Mouse (Mus musculus) heart, adult 18-20 months (tissue): ENCODE measurements around the gene Hpse2. TPM values are rescaled to one million over a fixed set of nuclear protein-coding genes. Genes with fewer than 3 reads are reported as not detected.
A peak's percentile ranks its signal among the peaks of the same experiment; 100 is the strongest.
"Not testable (repeated sequence)": the region's sequence is repeated elsewhere in the genome, so short reads cannot be mapped to it uniquely, and the experiment has no call there.

Experiments used
- DNase-seq, 2 experiments: peaks; one replicate each; pipeline ENCODE4 v3.0.0; 2021 to 2022; ENCODE audit warnings: mixed read lengths in 1 of 2
- long read RNA-seq, 2 experiments: library from polyadenylated mRNA; stranded (forward); transcript quantifications; one replicate each; pipeline ENCODE4 v2.0.0; 2021
- total RNA-seq, 2 experiments: library from RNA; stranded (reverse); gene quantifications; 2 replicates each; pipeline ENCODE4 v1.2.3; 2021

Gene Hpse2
- under 1 TPM in 1 of 2 experiments, not detected in 1; 0.31 TPM for total RNA-seq
- long read RNA-seq, experiment 1, partial matches to known transcripts, result 0 of 1 reads
- long read RNA-seq, experiment 1, other reads (novel, unspliced or antisense), result 1 of 1 reads
- long read RNA-seq, experiment 2, result 0 reads

- no peak for DNase-seq
Measured at GRCm38 (mm10) chr19:43388017-43388904, at the start of gene Hpse2. Gene Hpse2, minus strand, starts transcription at chr19:43388355.

GRCm38 (mm10) chr19:43427446-43428224 lies 39.5 kb upstream of the Hpse2 start:
- DNase-seq, result no peak

DNA sequence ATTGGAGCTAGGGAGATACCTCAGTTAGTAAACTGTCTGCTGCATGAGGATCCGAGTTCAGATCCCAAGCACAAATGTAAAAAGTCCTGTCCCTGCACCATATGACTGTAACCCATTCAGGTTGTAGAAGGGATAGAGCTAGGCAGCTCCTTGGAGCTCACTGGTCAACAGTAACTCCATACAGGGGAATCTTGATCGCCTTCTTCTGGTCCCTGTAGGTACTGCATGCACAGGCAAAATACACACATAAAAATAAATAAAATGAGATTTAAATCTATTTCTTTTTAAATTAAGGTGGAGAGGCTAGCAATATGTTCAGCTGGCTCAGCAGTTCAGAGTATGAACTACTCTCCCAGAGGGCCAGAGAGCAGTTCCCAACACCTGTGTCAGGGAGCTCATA lies 35.9 kb upstream of the Hpse2 start:
- DNase-seq, result no peak

- DNase-seq, result no peak
Measured at GRCm38 (mm10) chr19:43420506-43420905, 32.4 kb upstream of the Hpse2 start.

DNA sequence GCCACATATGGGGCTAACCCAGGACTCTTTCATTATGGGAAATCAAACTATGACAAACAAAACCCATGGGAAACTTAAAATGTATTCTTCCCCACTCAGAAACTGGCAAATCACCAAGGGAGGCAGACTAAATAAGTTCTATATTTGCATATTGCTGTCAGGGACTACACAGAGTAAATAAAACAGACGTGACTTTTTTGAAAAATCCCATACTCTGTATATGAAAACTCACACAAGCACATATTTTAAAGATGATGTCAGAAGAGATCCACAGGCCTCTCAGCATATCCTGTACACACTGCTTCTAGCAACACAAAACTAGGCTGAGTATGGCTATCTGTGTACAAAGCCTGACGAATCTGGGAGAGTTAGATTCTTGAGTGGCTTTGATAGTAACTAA lies 27.4 kb upstream of the Hpse2 start:
- no peak for DNase-seq

- DNase-seq, result no peak
Measured at GRCm38 (mm10) chr19:43407181-43407580, 19.0 kb upstream of the Hpse2 start.

DNA sequence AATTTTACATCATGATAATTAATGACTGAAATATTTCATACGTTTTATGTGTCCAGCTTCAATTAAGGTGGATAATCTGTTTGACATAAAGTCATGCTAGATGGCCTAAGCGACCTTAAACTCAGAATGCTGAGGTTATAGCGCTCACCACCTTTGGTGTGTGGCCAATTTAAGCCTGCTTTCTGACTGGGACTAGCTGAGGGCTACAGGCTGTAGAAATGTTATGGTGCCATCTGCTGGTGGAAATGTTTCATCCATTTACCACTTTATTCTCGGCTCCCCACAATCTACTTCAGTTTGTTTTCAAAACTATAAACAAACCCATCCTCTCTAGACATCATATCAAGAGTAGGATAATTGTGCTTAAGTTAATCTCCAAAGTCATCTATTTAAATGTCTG lies 8.2 kb upstream of the Hpse2 start:
- DNase-seq, result peak; percentile 22 to 63

GRCm38 (mm10) chr19:43387071-43387770 lies 934 bp downstream of the Hpse2 start:
- DNase-seq, result no peak

DNA sequence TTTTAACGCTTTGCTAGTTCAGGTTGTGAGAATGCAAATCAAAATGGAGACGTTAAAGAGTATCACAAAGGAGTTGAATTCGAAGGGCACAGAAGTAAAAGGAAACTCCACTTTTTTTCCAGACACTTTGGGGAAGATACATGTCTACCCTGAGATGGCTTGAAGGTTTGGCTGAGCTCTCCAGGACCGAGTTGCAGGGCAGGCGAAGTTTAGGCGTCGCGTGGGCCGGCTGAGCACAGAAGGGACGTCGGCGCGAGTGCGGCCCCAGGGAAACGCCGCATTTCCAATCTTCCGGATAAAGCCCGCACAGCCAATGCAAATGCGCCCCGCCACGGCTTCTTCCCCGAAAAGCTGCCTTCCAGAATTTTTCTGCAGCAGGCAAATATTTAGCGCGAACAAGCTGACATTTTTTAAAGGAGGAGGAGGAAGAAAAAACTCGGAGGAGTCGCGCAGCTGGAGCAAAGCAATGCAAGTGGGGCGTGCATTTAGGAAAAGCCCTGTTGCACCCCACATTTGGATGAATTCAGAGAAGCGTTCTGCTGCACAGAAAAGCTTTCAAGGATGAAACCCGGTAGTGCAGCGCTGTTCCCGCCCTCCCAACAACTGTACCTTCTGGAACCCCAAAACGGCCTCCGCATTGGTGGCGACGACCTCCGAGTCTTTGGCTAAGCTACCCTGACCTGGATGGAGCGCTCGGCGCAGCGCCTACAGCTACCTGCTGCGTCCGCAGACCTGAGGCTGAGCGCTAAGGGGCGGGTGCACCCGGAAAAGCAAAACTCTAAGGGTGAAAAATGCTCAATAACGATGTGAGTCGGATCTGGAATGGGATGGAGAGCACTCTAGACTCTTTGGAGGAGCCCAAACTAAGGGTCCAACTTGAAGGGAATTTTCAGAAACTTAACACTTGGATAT lies 1.9 kb downstream of the Hpse2 start:
- peak in 1 of 2 experiments; percentile 2 for DNase-seq

DNA sequence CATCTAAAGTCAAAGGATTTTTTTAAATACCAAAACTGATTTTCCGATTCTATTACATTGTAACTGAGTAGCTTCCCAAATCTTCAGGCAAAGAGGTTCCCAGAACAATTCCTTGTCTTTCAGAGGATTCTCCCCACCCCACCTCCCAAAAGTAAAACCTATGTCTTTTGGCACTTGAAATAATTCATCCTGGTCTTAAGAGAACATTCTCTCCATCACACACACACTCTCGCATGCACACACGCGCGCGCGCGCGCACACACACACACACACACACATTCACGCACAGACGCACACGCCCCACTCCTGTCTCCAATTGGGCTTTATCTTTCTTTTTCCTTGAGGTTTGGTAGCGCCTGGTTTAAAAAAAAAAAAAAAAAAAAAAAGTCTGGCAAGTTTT lies 2.7 kb downstream of the Hpse2 start:
- DNase-seq, result no peak

DNA sequence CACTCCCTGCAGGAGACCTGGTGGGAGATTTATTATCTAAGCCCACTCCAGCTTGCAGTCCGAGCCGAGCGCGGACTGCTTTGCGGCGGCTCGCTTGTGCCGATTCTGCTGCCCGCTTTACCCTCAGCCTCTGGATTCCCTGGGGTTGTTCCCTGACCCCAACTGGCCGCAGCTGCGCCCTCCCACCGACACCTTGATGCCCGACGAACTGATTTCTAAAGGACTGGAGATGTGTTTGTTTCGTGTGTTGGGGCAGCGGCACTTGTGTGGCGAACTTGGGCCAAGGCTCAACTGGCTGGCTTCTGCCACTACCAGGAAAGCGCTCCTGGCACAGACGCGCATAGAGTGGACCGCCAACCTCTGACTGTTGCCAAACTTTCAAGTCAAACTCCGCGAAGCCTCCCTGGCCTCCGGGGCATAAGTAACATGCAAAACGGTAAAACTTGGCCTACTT lies 3.1 kb downstream of the Hpse2 start:
- DNase-seq, result peak; percentile 30 to 47

DNA sequence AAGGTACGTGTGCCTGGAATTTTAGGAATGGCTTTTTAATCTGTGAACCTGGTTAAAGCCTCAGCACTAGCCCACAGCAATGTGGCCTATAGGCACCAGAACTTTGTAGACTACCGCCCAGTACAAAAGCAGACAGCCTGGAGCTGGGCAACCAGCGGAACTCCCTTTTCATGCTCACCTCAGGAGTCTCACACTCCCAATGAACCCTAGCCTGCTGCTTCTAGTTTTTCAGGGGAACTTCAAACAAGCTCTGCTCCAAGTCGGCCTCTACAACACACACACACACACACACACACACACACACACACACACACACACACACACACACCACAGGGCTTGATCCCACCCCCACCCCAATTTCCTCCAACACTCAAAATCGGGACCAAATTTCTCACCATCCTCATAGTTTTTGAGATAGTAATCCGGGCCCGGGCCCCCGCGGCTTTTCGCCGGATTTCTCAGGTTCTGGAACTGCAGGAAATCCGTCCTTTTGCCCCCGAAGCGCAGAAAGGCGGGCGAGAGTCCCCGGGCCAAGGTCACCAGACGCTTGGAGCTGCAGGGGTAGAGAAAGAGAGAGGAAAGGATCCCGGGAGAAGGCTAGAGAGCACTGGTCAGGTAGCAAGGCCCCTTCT lies 3.7 kb downstream of the Hpse2 start:
- no peak for DNase-seq

- DNase-seq, result no peak
Measured at GRCm38 (mm10) chr19:43358830-43359229, 29.3 kb downstream of the Hpse2 start.

DNA sequence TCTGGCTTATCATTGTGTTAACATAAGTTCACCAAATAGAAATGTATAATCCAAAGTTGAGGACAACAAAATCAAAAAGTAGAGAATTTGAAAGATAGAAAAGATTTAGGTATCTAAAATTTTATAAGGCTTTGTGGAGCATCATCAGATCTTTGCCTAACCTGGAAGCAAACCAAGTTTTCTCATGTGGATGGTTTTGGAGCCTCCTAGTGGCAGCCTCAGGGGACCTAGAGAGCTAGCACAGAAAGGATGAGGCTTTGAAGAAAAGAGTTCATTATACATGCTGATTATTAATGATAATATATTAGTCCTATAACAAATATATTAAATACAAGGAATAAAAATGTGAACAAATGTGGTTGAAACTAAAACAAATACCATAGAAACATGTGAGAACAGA lies 77.0 kb downstream of the Hpse2 start:
- DNase-seq, result peak; percentile 1 to 30

- no peak for DNase-seq
Measured at GRCm38 (mm10) chr19:43306756-43307155, 81.4 kb downstream of the Hpse2 start.

- not testable (repeated sequence) for DNase-seq
Measured at GRCm38 (mm10) chr19:43281336-43281735, 106.8 kb downstream of the Hpse2 start.

DNA sequence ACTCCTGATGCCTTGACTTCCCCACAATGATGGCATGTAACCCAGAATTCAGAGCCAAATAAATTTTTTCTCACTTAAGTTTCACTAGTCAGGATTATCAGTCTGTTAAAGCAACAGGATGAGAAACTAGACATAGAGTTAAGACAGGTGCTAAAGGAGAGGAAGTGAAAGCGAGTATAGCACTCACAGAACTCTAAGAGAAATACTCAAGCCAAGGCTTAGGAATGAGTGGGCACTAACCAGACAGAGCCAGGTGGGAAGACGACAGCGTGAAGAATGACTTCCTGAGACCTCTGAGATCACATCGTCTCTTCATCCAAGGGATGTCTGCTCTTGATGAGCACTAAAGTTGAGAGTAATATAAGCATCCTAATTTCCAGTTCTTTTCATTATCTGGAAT lies 144.2 kb downstream of the Hpse2 start:
- no peak for DNase-seq

- DNase-seq, result no peak
Measured at GRCm38 (mm10) chr19:43231711-43232110, 156.4 kb downstream of the Hpse2 start.

- DNase-seq, result no peak
Measured at GRCm38 (mm10) chr19:43193562-43193961, 194.6 kb downstream of the Hpse2 start.

- no peak for DNase-seq
Measured at GRCm38 (mm10) chr19:43175437-43175965, 212.7 kb downstream of the Hpse2 start.
